Mouse (Mus musculus) liver, adult (tissue): ENCODE data around the gene Nsun7.

Source experiments
- GATA4 ChIP-seq: IDR thresholded peaks from 2 replicates; pipeline ENCODE4 v1.6.1; 2014; ENCODE audit warnings: mild to moderate bottlenecking, low read length; ENCODE audit not compliant: insufficient replicate concordance

Gene Nsun7

DNA sequence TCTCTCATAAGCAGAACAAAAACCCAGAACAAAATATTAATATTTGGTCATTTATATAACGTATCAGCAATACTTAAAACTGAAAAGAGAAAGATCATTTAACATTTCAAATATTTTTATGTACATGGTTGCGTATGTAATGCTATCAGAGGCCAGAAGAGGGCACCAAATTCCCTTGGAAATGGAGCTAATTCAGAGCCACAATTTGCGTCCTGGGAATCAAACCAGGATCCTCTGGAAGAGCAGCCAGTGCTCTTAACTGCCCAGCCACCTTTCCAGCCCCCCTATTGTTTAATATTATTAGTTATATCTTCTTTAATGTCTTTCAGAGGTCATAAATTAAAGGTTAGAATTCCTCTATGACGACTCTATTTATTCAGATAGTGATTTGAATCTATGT lies 3.7 kb downstream of the Nsun7 start:
- TF ChIP-seq GATA4, result no peak

DNA sequence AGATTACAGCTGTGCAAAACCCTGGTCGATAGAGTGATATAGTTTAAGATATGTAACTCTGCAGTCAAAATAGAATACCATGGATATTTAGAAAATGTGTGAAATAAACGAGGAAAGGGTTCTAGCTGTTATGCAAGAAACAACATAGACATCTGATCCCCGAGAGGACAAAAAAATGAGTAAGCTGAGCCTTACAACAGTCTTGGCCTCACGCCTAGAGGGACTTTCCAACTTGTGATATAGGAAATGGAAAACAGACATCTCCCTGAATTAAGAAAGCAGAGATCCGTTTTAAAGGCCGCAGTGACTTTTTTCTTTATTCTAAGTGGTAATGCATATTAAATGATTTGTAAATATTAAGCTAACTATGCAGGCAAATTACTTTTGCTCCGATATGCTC lies 9.9 kb downstream of the Nsun7 start:
- no peak for TF ChIP-seq GATA4

DNA sequence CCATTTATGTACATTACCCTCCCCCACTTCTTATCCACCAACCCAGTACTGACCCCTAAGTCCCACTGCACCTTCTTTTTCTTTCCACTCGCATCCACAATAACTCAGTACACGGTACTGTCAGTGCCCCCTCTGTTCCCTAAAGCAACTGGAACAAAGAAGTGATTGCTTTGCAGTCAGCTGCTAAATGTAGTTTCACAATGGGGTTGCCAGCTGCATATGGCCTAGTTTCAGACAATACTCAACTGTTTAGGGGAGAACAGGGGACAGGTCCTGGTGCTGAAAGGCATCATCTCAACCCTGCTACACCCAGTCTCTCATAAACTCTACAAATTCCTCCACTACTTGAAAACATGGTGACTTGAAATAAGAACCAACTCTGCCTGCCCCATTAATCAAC lies 11.4 kb downstream of the Nsun7 start:
- no peak for TF ChIP-seq GATA4

DNA sequence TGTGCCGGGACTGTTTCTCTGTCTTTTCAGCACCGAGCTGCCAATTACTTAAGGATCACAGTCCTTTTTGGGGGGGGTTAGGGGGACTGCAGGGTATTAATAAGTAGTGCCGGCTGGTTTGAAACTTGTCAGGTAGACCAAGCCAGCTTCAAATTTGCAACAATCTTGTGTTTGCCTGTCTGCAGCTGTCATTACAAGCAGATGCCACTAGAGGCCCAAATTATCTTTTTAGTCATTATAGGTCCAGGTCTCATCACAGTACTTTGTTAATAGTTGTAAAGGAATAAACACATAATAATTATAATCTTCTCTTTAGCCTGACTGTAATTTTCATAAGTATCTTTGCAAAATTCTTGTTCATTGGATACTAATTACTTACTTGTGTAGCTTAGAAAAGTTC lies 14.7 kb downstream of the Nsun7 start:
- TF ChIP-seq GATA4, result no peak

- no peak for TF ChIP-seq GATA4
Observed at GRCm38 (mm10) chr5:66279650-66280049, 20.0 kb downstream of the Nsun7 start.

GRCm38 (mm10) chr5:66280742-66281141 lies 21.0 kb downstream of the Nsun7 start:
- TF ChIP-seq GATA4, result no peak

DNA sequence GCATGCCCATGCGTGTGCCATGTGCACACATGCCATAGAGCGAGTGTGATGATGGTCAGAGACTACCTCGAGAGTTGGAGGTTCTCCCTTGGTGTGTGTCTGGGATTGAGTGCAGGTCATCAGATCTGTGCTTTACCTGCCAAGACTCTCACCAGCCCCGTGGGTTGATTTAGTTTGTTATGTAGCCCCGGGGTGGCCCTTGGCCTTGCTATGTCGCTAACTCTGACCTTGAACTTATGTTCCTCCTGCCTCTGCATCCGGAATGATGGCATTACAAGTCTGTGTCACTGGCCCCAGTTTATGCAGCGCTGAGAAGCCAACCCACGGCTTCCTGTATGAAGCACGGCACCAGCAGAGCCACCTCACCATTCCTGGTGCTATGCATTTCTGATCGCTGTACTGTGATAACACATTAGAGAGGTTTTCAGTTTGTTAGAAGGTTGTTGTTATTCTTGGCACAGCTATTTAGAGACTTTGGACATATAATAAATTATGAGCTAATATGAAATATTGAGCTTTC lies 34.5 kb downstream of the Nsun7 start:
- TF ChIP-seq GATA4, result no peak

- TF ChIP-seq GATA4, result no peak
Observed at GRCm38 (mm10) chr5:66294952-66295351, 35.3 kb downstream of the Nsun7 start.

DNA sequence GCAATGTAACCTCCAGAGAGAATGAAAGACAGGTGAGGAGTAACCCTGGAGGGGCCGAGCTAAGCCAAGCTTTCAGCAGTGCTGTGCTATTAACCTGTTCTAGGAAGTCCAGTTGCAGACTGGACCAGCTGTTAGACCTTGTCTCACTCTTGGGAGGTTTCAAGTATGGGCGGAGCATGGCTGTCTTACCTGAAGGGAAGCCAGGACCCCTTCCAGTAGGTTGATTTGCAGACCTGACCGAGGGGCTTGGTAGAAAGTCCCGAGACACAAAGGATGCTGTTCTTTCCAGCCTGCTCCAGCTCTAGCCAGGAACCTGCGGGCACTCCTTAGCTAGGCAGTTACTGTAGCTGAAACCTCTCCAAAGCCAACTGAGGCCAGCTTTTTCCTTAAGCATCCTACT lies 36.4 kb downstream of the Nsun7 start:
- no peak for TF ChIP-seq GATA4

DNA sequence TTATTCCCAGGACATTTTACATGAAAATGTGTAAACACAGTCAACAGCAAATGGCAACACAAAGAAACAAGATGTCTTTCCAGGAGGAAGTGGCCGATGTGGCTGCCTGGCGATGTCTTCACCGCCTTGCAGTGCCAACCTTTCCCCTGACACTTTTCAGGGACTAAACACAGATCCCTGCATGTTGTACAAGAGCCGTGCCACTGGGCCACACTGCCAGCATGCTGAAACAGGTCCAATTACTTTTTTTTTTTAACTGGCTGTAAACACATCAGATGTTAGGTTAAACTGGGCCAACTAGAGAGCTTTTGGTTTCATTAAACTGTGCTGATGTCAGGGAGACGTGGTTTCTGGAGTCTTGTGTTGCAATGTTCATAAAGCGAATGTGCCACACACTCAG lies 39.2 kb downstream of the Nsun7 start:
- TF ChIP-seq GATA4, result no peak

DNA sequence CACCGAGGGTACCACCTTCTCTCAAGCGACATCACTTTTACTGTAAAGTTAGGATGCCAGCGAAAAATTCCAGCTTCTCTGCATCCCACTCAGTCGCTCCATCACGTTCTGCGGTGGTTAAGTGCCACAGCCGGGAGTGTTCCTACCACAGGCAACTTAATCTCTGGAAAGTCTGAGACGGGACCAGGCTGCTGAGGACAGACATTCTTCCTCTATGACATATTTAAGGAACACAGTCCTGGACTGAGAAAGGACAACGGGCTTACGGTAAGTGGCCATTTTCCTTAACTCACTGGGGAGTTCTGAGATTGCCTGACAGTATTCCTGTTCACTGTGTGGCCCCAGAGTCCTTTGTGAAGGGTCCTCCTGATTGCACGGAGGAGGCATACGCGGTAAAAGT lies 40.9 kb downstream of the Nsun7 start:
- TF ChIP-seq GATA4, result no peak

GRCm38 (mm10) chr5:66302085-66302815 lies 42.6 kb downstream of the Nsun7 start:
- TF ChIP-seq GATA4, result no peak

DNA sequence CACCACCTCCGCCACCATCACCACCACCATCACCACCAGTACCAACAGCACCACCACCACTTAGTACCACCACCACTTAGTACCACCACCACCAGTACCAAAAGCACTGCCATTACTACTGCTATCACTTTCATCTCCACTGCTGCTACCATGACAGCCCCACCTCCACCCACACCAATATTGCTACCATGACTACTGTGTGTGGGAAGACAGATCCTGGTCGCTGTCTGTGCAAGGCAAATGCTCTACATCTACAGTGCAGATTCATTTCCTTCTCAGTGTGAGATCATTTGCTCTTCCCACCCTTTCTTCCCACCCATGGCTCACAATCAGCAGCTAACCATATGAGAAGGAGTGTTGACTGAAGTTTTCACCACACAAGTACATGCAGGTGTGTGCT lies 43.2 kb downstream of the Nsun7 start:
- TF ChIP-seq GATA4, result no peak

DNA sequence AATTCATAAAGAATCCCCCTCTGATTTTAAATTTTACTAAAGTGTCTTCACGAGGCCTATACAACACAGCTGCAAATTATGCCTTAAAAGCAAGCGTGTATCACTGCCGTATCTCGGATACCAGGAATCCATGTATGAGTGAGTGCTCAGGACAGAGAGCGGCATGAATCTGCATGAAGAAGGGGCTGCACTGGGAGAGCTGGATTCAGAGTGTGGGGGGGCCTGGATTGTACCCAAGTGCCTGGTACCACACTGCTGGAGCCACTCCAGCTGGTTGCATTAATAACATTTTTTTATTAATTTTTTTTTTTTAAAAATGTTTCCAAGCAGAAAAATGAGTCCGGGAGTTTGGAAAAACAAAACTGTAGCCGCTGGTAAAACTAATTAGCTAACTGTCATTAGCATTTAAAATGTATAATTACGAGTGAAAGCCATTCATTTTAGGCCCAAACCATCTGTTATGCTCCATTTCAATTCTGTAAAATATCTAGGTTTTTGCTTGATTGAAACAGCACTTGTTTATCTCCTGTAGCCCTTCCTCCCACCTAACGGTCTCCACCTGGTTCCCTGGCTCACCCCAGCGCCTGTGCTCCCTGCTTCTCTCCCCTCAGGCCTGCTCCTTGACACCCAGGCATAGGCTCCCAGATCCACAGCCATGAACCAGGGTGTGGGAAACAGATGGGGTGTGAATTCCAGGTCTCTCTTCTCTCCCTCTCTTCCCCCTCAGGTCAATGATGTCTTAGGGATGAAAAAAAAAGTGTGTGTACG lies 44.8 kb downstream of the Nsun7 start:
- TF ChIP-seq GATA4, result no peak

DNA sequence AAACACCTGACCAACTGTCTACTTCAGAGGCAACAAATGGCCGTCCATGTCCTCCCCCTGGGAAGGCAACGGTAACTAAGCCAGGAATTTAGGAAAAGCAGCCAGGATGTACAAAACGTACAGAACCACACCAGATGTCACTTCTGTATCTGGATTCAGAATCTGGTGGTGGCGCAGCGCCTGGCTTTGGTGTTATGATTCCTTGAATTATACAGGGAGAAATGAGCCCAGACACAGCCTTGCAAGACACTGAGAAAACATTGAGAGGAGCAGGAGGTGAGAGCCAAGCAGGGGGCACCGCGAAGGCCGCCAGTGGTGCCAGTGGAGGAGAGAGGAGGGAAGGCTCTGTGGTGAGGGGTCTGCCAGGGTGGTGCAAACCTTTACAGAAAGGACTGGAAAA lies 45.8 kb downstream of the Nsun7 start:
- no peak for TF ChIP-seq GATA4

DNA sequence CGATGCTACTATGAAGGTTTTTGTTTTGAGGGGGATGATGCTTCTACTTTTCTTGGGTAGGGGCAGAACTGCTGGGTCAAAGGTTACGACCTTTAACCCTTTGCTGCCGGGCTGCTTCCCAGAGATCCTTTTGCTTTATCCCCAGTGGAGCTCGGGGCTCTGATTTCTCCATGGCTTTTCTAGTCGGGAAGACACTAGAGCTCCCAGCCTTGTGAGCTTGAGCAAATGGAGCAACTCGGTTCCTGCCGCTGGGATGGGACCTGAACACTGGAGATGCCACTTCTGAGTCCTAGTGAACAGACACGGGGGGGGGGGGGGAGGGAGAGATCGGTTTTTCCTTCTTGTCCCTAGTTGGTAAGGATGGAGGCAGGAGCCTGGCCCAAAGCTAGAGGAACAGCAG lies 50.6 kb downstream of the Nsun7 start:
- no peak for TF ChIP-seq GATA4
